ENCODE assay signal across 17 mouse cellular contexts in genomic region chr5:148384501-148385055, GRCm38 (mm10). TPM values are rescaled to one million over a fixed set of nuclear protein-coding genes. Genes with fewer than 3 reads are reported as not detected.
A peak's percentile ranks its signal among the peaks of the same experiment; 100 is the strongest.
DNase-seq lines count a peak whose midpoint lies in the region; ATAC-seq and TF ChIP-seq lines count a peak whose summit lies in the region.
"Had no signal": no experiment of that assay in that cellular context is flagged by ENCODE, and none has a peak within 500 bp of the region (broad histone marks: within the 10 kb centered on the region; RNA-seq: fewer than 3 reads in every experiment).

No protein-coding gene starts in this region.

- H3K79me2 ChIP-seq in CH12.LX (replicated peaks; ENCODE audit: control insufficient read depth, extremely low read depth, insufficient read depth, poor library complexity, severe bottlenecking), result peaks cover 93% of the 10 kb centered on the region

- ATAC-seq in heart, embryonic 11.5 days (replicated peaks; ENCODE audit: insufficient number of reproducible peaks, low FRiP score, low TSS enrichment), result no peak
- ATAC-seq in kidney, embryonic 15.5 days (replicated peaks; ENCODE audit: low FRiP score), result 0 out of 2 replicates have a peak, but pooled peaks have one; percentile 12
- ATAC-seq: lung, postnatal 0 days; midbrain, embryonic 16.5 days had no signal

- DNase-seq in heart, adult 11 months, result no peak
- no peak for DNase-seq in kidney, adult 11 months
- DNase-seq in CH12.LX (ENCODE audit: extremely low read depth), result no peak
- DNase-seq in ES-E14 (ENCODE audit: low read depth, low spot score), result no peak
- no peak for DNase-seq in left cerebral cortex, adult 11 months (ENCODE audit: low spot score)
- DNase-seq: cerebellum, adult 9-11 months; embryo, embryonic 11 days; heart, adult 18-20 months; heart, postnatal 10 days; spleen, adult 18-20 months had no signal

- no peak for TF ChIP-seq EP300 in CH12.LX (IDR thresholded peaks at IDR 0.05; ENCODE audit: low read length)

- WGBS in heart, embryonic 11.5 days (ENCODE audit: insufficient replicate concordance), result 72% methylated on average over 9 of the region's 9 CpGs
- WGBS in kidney, embryonic 15.5 days, result 55% methylated on average over 9 of the region's 9 CpGs

- no peak for TF ChIP-seq RAD21 in CH12.LX (IDR thresholded peaks at IDR 0.05; ENCODE audit: low read depth, low read length)

- 0 out of 2 replicates have a peak, but pooled peaks have one; percentile 17 for TF ChIP-seq POLR2A in CH12.LX (IDR thresholded peaks at IDR 0.05; ENCODE audit: low read depth, low read length)

- 0 out of 2 replicates have a peak overlapping the region, but pooled peaks have one; percentile 18 for H3K9ac ChIP-seq in heart, embryonic 11.5 days (ENCODE audit: low read depth, low read length)
- no peak overlapping the region for H3K9ac ChIP-seq in kidney, embryonic 15.5 days
- H3K9ac ChIP-seq in CH12.LX (ENCODE audit: insufficient read depth, low read depth) (no peak overlapping the region), ES-E14 (ENCODE audit: insufficient read depth, low read depth, low read length, poor library complexity, severe bottlenecking) (no peak overlapping the region)
- H3K9ac ChIP-seq: limb, embryonic 12.5 days; liver, embryonic 14.5 days; stomach, embryonic 15.5 days had no signal

- in situ Hi-C loops in CH12.LX (cut with MboI; ENCODE audit: low pct_ligation_motif_present, low pct_unique_long_range_greater_than_20kb, low sequenced_read_pairs) (no loop called here), ES-E14 (cut with MboI; ENCODE audit: low sequenced_read_pairs in 2 of 2, unreplicated experiment in 2 of 2) (no loop called here)

- H3K36me3 ChIP-seq in heart, embryonic 11.5 days (ENCODE audit: control insufficient read depth, insufficient read depth, low read length), result no peaks in the 10 kb centered on the region
- 0 out of 2 replicates have a peak, but pooled peaks cover 3% of the 10 kb centered on the region for H3K36me3 ChIP-seq in kidney, embryonic 15.5 days
- H3K36me3 ChIP-seq in CH12.LX (replicated peaks in 1 of 2; ENCODE audit: control insufficient read depth in 1 of 2, insufficient read depth in 1 of 2, low read length in 1 of 2) (peaks cover 46 to 84% of the 10 kb centered on the region in 2 experiments), ES-E14 (ENCODE audit: control insufficient read depth, insufficient read depth, low read length, poor library complexity, severe bottlenecking) (no peaks in the 10 kb centered on the region)
- H3K36me3 ChIP-seq: limb, embryonic 12.5 days; stomach, embryonic 15.5 days had no signal

- H3K4me2 ChIP-seq in heart, embryonic 11.5 days, result no peak overlapping the region
- H3K4me2 ChIP-seq in kidney, embryonic 15.5 days, result no peak overlapping the region
- no peak overlapping the region for H3K4me2 ChIP-seq in CH12.LX (ENCODE audit: insufficient read depth, low read depth, poor library complexity, severe bottlenecking)
- H3K4me2 ChIP-seq: limb, embryonic 12.5 days; stomach, embryonic 15.5 days had no signal

- dilution Hi-C loops in CH12.LX (cut with MboI; ENCODE audit: extremely low pct_ligation_motif_present, extremely low pct_unique_long_range_greater_than_20kb, low sequenced_read_pairs), result no loop called here

- H3K4me3 ChIP-seq in heart, embryonic 11.5 days (ENCODE audit: low read depth, low read length), result no peak overlapping the region
- no peak overlapping the region for H3K4me3 ChIP-seq in kidney, embryonic 15.5 days (replicated peaks)
- H3K4me3 ChIP-seq in CH12.LX (replicated peaks in 1 of 3; ENCODE audit: low read depth in 2 of 3, low read length in 2 of 3, poor library complexity in 1 of 3), result no peak overlapping the region
- H3K4me3 ChIP-seq in ES-E14 (ENCODE audit: insufficient read depth in 1 of 2, low read depth in 1 of 2, low read length in 2 of 2, poor library complexity in 1 of 2, severe bottlenecking in 1 of 2), result no peak overlapping the region
- H3K4me3 ChIP-seq: limb, embryonic 12.5 days; stomach, embryonic 15.5 days had no signal

- H3K27me3 ChIP-seq in heart, embryonic 11.5 days (ENCODE audit: control insufficient read depth, insufficient read depth, low read length), result no peaks in the 10 kb centered on the region
- H3K27me3 ChIP-seq in kidney, embryonic 15.5 days, result no peaks in the 10 kb centered on the region
- no peaks in the 10 kb centered on the region for H3K27me3 ChIP-seq in CH12.LX (replicated peaks)
- H3K27me3 ChIP-seq: limb, embryonic 12.5 days; stomach, embryonic 15.5 days had no signal

- no peak overlapping the region for H3K27ac ChIP-seq in heart, embryonic 11.5 days (ENCODE audit: low read depth, low read length)
- H3K27ac ChIP-seq in kidney, embryonic 15.5 days, result peak overlapping the region; percentile 37; the same call in 1 of the 2 replicates
- no peak overlapping the region for H3K27ac ChIP-seq in CH12.LX (ENCODE audit: insufficient read depth, low read depth)
- no peak overlapping the region for H3K27ac ChIP-seq in ES-E14 (ENCODE audit: insufficient read depth, low read depth, low read length, poor library complexity, severe bottlenecking)
- H3K27ac ChIP-seq: limb, embryonic 12.5 days; liver, embryonic 14.5 days; stomach, embryonic 15.5 days had no signal

- peaks cover 30% of the 10 kb centered on the region for H3K4me1 ChIP-seq in heart, embryonic 11.5 days (ENCODE audit: control insufficient read depth, insufficient read depth, low read length)
- peaks cover 37% of the 10 kb centered on the region for H3K4me1 ChIP-seq in kidney, embryonic 15.5 days
- peaks cover 5 to 46% of the 10 kb centered on the region in 2 experiments for H3K4me1 ChIP-seq in CH12.LX (ENCODE audit: control insufficient read depth in 1 of 2, insufficient read depth in 2 of 2)
- H3K4me1 ChIP-seq in ES-E14 (ENCODE audit: control insufficient read depth in 2 of 2, insufficient read depth in 2 of 2, low read length in 2 of 2, poor library complexity in 1 of 2), result peaks cover 3 to 10% of the 10 kb centered on the region in 2 experiments; a peak in 2 of 4 replicates

- H3K9me3 ChIP-seq in heart, embryonic 11.5 days (replicated peaks; ENCODE audit: control insufficient read depth, low read length), result no peaks in the 10 kb centered on the region
- H3K9me3 ChIP-seq in kidney, embryonic 15.5 days (replicated peaks), result no peaks in the 10 kb centered on the region
- H3K9me3 ChIP-seq in CH12.LX (replicated peaks; ENCODE audit: low read length), result peaks cover 8% of the 10 kb centered on the region
- H3K9me3 ChIP-seq in ES-E14 (ENCODE audit: control insufficient read depth, insufficient read depth, low read depth, low read length), result no peaks in the 10 kb centered on the region
- H3K9me3 ChIP-seq: stomach, embryonic 15.5 days had no signal

- no peak for TF ChIP-seq CTCF in CH12.LX (conservative IDR thresholded peaks at IDR 0.05 in 1 of 2, IDR thresholded peaks at IDR 0.05 in 1 of 2; ENCODE audit: low read depth in 2 of 2, low read length in 2 of 2)

TF ChIP-seq in CH12.LX, 34 proteins besides CTCF, POLR2A, EP300 and RAD21:
- TF ChIP-seq NELFE (IDR thresholded peaks at IDR 0.05; ENCODE audit: low read depth, low read length), result no peak
- no peak for TF ChIP-seq JUN (IDR thresholded peaks at IDR 0.05; ENCODE audit: insufficient read depth, low read depth, low read length)
- TF ChIP-seq NRF1 (IDR thresholded peaks at IDR 0.05; ENCODE audit: low read depth, low read length), result no peak
- TF ChIP-seq ZMIZ1 (IDR thresholded peaks at IDR 0.05; ENCODE audit: low read depth, low read length), result no peak
- no peak for TF ChIP-seq PAX5 (IDR thresholded peaks at IDR 0.05; ENCODE audit: low read length)
TF ChIP-seq in CH12.LX: peak in this region for 0.

TF ChIP-seq in ES-E14, 5 proteins besides CTCF, POLR2A, EP300 and RAD21:
- 0 out of 2 replicates have a peak, but pooled peaks have one; percentile 21 for TF ChIP-seq ZNF384 (IDR thresholded peaks at IDR 0.05; ENCODE audit: low read depth, low read length)
- no peak for TF ChIP-seq ZC3H11A (IDR thresholded peaks at IDR 0.05; ENCODE audit: borderline replicate concordance, low read depth, low read length)

RNA-seq across cellular contexts. Expression of gene Slc7a1, which starts 15.1 kb away (rescaled TPM):
- 26.8 and 34.6 TPM in 2 replicates for polyA plus RNA-seq in heart, embryonic 11.5 days (2014; fragmentation: Nextera tagmentation; extraction: Ambion mirVana)
- polyA plus RNA-seq in kidney, embryonic 15.5 days (2015; fragmentation: Nextera tagmentation; extraction: Ambion mirVana), result 21.0 and 21.7 TPM in 2 replicates
- total RNA-seq in CH12.LX (2012; rRNA removed) (53.9 and 69.5 TPM in 2 replicates), CH12.LX (2014; rRNA removed) (12.2 and 20.5 TPM in 2 replicates), ES-E14 (2012; rRNA removed) (104 and 151 TPM in 2 replicates)
- polyA plus RNA-seq in CH12.LX (2012; ENCODE audit: insufficient read length, low read depth), result 64.1 and 78.3 TPM in 2 replicates
